8 mouse cellular contexts compared by ENCODE assay signal in genomic region chr11:22782705-22783124, GRCm38 (mm10).
DNase-seq lines count a peak whose midpoint lies in the region; ATAC-seq and TF ChIP-seq lines count a peak whose summit lies in the region.

No protein-coding gene starts in this region.

- no peak for TF ChIP-seq CTCF in midbrain, postnatal 0 days (IDR thresholded peaks at IDR 0.05)

- H3K27me3 ChIP-seq in hindbrain, embryonic 10.5 days (ENCODE audit: insufficient read depth, poor library complexity, severe bottlenecking) = no peaks in the 10 kb centered on the region
- no peaks in the 10 kb centered on the region for H3K27me3 ChIP-seq in hindbrain, embryonic 12.5 days
- H3K27me3 ChIP-seq in lung, embryonic 15.5 days = no peaks in the 10 kb centered on the region
- no peaks in the 10 kb centered on the region for H3K27me3 ChIP-seq in stomach, embryonic 15.5 days (replicated peaks)
- no peaks in the 10 kb centered on the region for H3K27me3 ChIP-seq in midbrain, postnatal 0 days (ENCODE audit: insufficient read depth, low read length)

- DNase-seq in hindbrain, embryonic 10.5 days (ENCODE audit: low spot score) = peak; percentile 8
- no peak for DNase-seq in midbrain, postnatal 0 days (ENCODE audit: low spot score)
- no peak for DNase-seq in adrenal gland, adult 8-10 months
- DNase-seq in ovary, postnatal 14 days (ENCODE audit: low spot score) = no peak

- H3K4me3 ChIP-seq in hindbrain, embryonic 10.5 days = no peak overlapping the region
- no peak overlapping the region for H3K4me3 ChIP-seq in hindbrain, embryonic 12.5 days
- no peak overlapping the region for H3K4me3 ChIP-seq in lung, embryonic 15.5 days
- H3K4me3 ChIP-seq in stomach, embryonic 15.5 days (replicated peaks) = no peak overlapping the region
- no peak overlapping the region for H3K4me3 ChIP-seq in midbrain, postnatal 0 days (ENCODE audit: low read depth, low read length)

- H3K27ac ChIP-seq in hindbrain, embryonic 10.5 days = no peak overlapping the region
- H3K27ac ChIP-seq in hindbrain, embryonic 12.5 days = no peak overlapping the region
- H3K27ac ChIP-seq in lung, embryonic 15.5 days = no peak overlapping the region
- H3K27ac ChIP-seq in stomach, embryonic 15.5 days = peak overlapping the region; percentile 35; the same call in 1 of the 2 replicates
- no peak overlapping the region for H3K27ac ChIP-seq in midbrain, postnatal 0 days (ENCODE audit: low read depth, low read length)

- H3K36me3 ChIP-seq in hindbrain, embryonic 10.5 days = no peaks in the 10 kb centered on the region
- no peaks in the 10 kb centered on the region for H3K36me3 ChIP-seq in hindbrain, embryonic 12.5 days
- no peaks in the 10 kb centered on the region for H3K36me3 ChIP-seq in lung, embryonic 15.5 days
- H3K36me3 ChIP-seq in stomach, embryonic 15.5 days = no peaks in the 10 kb centered on the region
- no peaks in the 10 kb centered on the region for H3K36me3 ChIP-seq in midbrain, postnatal 0 days (ENCODE audit: insufficient read depth, low read length)

- ATAC-seq in hindbrain, embryonic 12.5 days (ENCODE audit: low FRiP score) = no peak
- ATAC-seq in activated CD4-positive, CD25-positive, alpha-beta regulatory T cell, adult 4 months = peak; percentile 57
- peak; percentile 41; the same call in 1 of the 2 replicates for ATAC-seq in lung, embryonic 15.5 days (ENCODE audit: borderline replicate concordance, extremely low read depth, low FRiP score, low TSS enrichment)
- ATAC-seq in stomach, embryonic 15.5 days (ENCODE audit: insufficient read depth, low FRiP score, low read depth) = peak; percentile 59; the same call in 1 of the 2 replicates
- no peak for ATAC-seq in midbrain, postnatal 0 days (ENCODE audit: low FRiP score)

- no peak overlapping the region for H3K4me2 ChIP-seq in hindbrain, embryonic 12.5 days (replicated peaks)
- peak overlapping the region; percentile 27 for H3K4me2 ChIP-seq in lung, embryonic 15.5 days
- peak overlapping the region; percentile 27; the same call in 1 of the 2 replicates for H3K4me2 ChIP-seq in stomach, embryonic 15.5 days
- H3K4me2 ChIP-seq in midbrain, postnatal 0 days (ENCODE audit: low read depth, low read length, poor library complexity, severe bottlenecking) = no peak overlapping the region

- no peak overlapping the region for H3K9ac ChIP-seq in hindbrain, embryonic 12.5 days
- no peak overlapping the region for H3K9ac ChIP-seq in lung, embryonic 15.5 days
- H3K9ac ChIP-seq in stomach, embryonic 15.5 days = no peak overlapping the region
- H3K9ac ChIP-seq in midbrain, postnatal 0 days (replicated peaks; ENCODE audit: low read length, poor library complexity, severe bottlenecking) = no peak overlapping the region

- H3K9me3 ChIP-seq in hindbrain, embryonic 10.5 days = no peaks in the 10 kb centered on the region
- no peaks in the 10 kb centered on the region; the same call in 1 of the 2 replicates for H3K9me3 ChIP-seq in hindbrain, embryonic 12.5 days (replicated peaks)
- H3K9me3 ChIP-seq in lung, embryonic 15.5 days = no peaks in the 10 kb centered on the region
- H3K9me3 ChIP-seq in stomach, embryonic 15.5 days = no peaks in the 10 kb centered on the region
- H3K9me3 ChIP-seq in midbrain, postnatal 0 days (ENCODE audit: low read length) = no peaks in the 10 kb centered on the region

- H3K4me1 ChIP-seq in hindbrain, embryonic 10.5 days (replicated peaks) = peaks cover 5% of the 10 kb centered on the region; the same call in 1 of the 2 replicates
- H3K4me1 ChIP-seq in hindbrain, embryonic 12.5 days = no peaks in the 10 kb centered on the region
- peaks cover 10% of the 10 kb centered on the region; the same call in 1 of the 2 replicates for H3K4me1 ChIP-seq in lung, embryonic 15.5 days
- H3K4me1 ChIP-seq in stomach, embryonic 15.5 days = 0 out of 2 replicates have a peak, but pooled peaks cover 4% of the 10 kb centered on the region
- no peaks in the 10 kb centered on the region for H3K4me1 ChIP-seq in midbrain, postnatal 0 days (ENCODE audit: insufficient read depth, low read length)

- WGBS in hindbrain, embryonic 10.5 days = 73% methylated on average over 13 of the region's 13 CpGs
- WGBS in hindbrain, embryonic 12.5 days = 68% methylated on average over 13 of the region's 13 CpGs
- WGBS in lung, embryonic 15.5 days = 45% methylated on average over 13 of the region's 13 CpGs
- WGBS in stomach, embryonic 15.5 days = 44% methylated on average over 13 of the region's 13 CpGs
- 75% methylated on average over 13 of the region's 13 CpGs for WGBS in midbrain, postnatal 0 days

Comparison
In these comparisons a context has a peak if more than half of its experiments do, and no peak if none do; other contexts are left out.
1. ATAC-seq: peak in activated CD4-positive, CD25-positive, alpha-beta regulatory T cell, adult 4 months (single experiment), lung, embryonic 15.5 days (single experiment) and stomach, embryonic 15.5 days (single experiment); none in hindbrain, embryonic 12.5 days (single experiment) and midbrain, postnatal 0 days (single experiment).
2. H3K4me2 ChIP-seq: peak in lung, embryonic 15.5 days (single experiment) and stomach, embryonic 15.5 days (single experiment); none in hindbrain, embryonic 12.5 days (single experiment) and midbrain, postnatal 0 days (single experiment).